Mouse (Mus musculus): ENCODE results near the gene Inhbe.

Inhbe gene

DNA sequence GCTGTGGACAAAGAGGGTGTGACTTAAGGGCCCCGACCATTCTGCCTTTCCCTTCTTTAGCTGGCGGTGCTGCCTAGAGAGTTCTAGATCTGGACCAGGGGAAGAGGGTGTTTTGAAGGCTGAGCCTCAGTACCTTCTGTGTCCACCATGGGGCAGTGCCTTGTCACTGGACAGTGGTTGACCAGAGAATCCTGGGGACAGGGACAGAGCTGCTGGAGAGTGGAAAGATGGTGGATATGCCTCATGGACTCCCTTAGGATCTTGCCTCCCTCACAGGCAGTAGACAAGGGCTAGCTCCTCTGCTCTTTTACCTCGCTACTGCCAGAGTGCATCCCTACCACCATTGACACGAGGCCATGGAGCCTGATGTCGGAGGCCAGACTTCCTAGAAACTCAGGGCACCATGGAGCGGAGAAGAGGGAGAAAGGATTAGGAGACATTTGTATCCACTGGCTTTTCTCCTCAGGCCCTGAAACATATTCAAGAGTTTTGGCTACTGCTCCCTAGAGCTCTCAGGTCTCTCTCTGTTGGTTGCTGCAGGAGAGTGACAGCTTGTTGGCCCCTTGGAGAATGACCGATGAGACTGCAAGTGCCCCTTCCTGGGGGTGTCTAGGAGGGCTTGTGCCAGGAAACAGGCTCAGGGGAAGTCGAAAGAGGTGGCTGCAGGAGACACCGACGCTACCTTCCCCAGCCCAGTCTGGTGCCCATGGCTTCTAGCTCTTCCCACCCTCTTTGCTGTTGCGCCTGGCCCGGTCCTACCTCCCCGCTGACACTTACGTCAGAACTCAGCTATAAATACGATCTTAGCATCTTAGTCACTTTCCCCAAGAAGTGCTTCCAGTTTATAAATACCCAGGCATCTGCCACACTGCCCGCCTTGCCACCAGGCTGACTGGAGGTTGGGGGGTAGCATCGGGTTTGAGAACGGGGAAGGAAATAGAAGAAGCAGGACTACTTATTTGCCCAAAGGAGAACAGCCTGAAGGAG lies at the start of gene Inhbe:
TSS of gene Inhbe (minus strand) at position 503 of the 987 bp plus-strand sequence.
- peak; percentile 29 for DNase-seq (ENCODE audit: low read depth)

DNA sequence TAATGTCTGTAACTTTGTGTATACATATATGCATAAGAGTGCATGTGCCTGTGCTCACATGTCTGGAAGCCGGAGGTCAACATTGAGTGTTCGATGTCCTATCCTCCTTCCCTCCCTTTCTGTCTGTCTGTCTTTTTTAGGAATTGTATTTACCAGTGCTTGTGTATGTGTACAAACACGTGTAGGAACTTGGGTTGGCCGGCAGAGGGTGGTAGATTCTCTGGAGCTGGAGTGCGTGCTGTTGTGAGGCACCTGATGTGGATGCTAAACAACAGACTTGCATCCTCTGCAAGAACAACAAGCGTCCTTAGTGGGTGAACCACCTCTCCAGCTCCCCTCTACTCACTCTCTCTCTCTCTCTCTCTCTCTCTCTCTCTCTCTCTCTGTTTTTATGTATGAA lies 37.6 kb upstream of the Inhbe start:
- DNase-seq (ENCODE audit: low read depth): no peak

DNA sequence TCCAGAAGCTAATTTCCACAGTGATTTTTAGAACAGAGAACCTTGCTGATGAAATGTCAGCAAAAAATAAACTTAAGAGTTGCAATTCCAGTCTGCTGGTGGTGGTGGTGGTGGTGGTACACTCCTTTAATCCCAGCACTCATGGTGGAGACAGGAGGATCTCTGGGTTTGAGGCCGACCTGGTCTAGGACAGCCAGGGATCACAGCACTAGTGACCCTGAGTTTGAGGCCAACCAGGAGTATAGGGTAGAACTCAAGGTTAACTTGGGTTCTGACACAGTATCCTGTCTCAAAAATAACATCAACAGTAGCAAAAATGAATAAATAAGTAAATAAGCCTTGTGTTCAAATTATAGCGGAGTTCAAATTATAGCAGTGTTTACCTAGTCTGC lies 27.5 kb upstream of the Inhbe start:
- DNase-seq (ENCODE audit: low read depth): no peak

DNA sequence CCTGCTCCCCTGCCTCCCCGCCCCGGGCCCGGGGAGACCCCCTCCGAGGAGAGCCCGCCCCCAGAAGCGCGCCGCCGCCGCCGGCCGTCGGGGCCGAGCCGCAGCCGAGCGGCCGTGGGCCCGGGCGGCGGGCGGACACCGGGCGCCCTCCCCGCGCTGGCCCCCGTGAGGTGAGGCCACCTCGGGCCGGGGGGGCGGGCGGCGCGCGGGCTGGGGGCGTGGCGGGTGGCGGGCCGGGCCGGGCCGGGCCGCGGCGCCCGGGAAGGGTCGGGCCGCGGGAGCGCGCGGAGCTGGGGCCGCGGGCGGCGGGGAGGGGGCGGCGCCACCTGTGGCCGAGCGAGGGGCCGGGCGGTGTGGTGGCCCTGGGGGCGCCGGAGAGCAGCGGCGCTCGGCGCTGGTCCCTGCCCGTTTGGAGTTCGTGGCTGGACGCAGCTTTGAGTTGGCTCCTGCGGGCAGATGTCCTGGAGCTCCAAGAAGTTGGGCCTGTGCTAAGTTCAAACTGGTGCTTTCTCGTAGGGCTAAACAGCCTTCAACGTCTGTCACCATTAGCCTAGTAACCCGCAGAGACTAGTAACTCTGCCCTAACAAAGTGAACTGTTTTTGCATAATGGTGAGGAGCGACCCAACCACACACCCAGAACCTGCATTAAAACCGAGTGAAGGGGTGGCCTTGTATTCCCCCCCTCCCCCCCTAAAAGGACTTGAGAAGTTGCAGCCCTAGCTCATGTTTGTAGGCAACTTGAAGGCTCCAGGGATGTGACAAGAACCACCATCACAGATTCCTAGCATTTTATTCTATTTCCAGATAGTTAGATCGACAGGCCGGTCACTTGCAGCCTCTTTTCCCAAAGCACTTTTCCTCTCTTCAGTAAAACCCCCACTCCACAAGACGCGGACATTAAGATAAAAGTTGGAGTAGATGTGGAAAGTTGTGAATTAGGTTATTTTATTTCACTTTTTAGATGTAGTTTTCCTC lies 26.8 kb upstream of the Inhbe start:
- peak; percentile 79 for DNase-seq (ENCODE audit: low read depth)

DNA sequence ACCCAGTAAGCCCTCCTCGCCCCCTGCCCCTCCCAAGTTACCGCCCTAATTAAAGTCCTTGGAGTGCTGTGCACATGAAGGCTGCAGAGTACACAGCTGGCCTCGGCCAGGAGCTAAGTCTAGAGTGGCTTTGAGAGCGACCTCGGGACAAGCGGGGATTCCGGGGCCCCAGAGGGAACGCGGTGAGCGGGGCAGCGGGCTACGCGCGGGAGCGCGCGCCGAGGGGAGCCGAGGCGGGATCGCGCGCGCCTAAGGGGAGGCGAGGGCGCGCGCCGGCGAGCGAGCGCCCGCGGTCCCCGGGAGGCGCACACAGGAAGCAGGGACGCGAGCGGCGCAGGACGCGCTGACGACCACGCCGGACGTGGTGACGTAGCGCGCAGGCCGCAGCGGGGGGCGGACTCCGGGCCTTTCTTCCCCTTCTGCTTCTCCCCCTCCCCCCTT lies 26.1 kb upstream of the Inhbe start, which contains the start of gene R3hdm2:
TSS of gene R3hdm2 (plus strand) at position 77 of the 441 bp plus-strand sequence.
- DNase-seq (ENCODE audit: low read depth): peak; percentile 98

DNA sequence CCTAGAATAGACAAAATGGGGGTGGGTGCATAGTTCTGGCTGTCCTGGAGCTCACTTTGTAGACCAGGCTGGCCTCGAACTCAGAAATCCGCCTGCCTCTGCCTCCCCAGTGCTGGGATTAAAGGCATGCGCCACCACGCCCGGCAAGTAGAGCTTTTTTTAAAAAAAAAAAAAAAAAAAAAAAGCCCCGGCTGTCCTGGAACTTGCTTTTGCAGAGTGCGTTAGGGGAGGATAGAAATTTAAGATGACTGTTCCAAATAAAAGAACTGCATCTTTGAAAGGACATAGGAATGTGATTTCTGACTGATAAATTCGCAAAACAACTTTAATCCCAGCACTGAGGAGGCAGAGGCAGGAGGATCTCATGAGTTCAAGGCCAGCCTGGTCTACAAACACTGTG lies 25.4 kb upstream of the Inhbe start:
- DNase-seq (ENCODE audit: low read depth): no peak

GRCm38 (mm10) chr10:127377700-127378099 lies 23.5 kb upstream of the Inhbe start:
- DNase-seq (ENCODE audit: low read depth): no peak

- no peak for DNase-seq (ENCODE audit: low read depth)
Measured at GRCm38 (mm10) chr10:127371023-127371422, 16.8 kb upstream of the Inhbe start.

DNA sequence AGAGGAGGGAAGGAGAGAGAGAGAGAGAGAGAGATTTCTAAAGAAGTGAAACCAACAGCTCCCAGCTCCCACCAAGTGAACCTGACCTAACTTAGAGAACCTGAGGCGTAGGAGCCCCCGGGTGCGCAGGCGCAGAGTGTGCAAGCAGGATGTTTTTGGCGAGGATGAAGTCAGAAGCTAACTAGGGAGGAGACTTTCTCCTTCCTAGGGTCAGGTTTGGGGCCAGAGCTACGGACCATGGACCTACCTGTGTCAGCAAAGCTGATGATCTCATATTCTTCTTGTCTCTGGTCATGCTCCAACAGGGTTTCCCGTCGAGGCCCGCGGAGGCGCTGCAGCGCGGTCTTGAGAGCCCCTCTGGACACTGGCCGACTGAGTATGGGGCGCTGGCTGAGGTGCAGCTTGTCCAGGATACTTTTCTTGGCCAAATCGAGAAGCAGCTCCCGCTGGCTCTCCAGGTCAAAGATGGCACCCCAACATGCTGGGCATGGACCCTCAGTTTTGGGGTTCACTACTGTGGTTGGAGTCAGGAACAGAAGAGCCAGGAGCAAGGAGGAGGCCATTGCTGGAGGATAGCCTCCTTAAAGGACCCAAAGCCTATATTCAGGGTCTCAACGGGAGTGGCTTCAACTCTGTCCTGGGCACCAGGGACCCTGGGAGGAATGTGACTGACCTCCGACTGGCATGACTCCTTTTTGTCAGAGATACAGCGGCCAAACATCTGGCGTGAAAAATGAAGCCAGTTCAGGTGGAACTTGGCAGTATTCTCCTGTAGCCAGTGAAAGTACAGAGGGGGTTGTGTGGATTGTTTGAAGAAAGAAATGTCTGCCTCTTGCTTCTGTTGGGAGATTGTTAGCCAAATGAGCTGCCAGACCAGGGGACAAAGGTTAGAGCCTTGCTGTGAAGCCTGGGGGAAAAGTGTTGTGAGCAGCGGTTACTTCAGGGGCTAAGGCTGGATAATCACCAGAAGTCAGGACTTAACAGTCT lies 15.9 kb upstream of the Inhbe start, which contains the start of gene Inhbc:
TSS of gene Inhbc (minus strand) at position 598 of the 987 bp plus-strand sequence.
- DNase-seq (ENCODE audit: low read depth): no peak

- DNase-seq (ENCODE audit: low read depth): no peak
Measured at GRCm38 (mm10) chr10:127368273-127368672, 14.1 kb upstream of the Inhbe start.

DNA sequence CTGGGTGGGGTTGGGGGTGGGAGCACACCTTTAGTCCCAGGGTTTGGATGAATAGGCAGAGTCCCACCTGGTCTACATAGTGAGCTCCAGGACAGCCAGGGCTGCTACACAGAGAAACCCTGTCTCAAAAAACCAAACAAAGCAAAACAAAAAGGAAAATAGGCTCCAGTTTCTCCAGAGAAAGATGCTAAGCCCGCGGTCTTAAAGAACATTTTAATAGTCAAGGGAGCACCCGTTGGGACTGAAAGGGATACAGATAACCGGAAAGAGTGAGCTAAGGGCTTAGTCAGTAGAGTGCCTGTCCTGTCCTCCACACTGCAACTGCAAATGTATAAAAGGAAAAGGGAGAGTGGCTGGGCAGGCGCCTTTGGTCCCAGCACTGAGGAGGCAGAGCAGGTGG lies 12.9 kb upstream of the Inhbe start:
- no peak for DNase-seq (ENCODE audit: low read depth)

DNA sequence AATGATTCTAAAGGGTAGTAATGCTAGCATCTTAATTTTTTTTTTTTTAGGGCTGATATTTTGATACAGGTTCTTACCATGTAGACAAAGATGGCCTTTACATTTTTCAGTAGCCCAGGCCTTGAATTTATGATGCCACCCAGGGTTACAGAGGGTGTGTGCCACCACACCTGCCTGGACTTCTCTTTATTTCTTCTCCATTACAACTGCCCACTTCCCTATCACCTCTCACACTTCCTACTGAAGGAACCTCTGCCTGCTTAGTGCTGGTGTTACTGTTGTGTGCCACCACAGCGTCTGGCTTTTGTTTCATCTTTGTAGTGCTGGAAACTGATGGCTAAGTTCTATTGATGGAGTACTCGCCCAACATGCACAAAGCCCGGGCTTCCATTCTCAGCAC lies 6.5 kb upstream of the Inhbe start:
- DNase-seq (ENCODE audit: low read depth): no peak

DNA sequence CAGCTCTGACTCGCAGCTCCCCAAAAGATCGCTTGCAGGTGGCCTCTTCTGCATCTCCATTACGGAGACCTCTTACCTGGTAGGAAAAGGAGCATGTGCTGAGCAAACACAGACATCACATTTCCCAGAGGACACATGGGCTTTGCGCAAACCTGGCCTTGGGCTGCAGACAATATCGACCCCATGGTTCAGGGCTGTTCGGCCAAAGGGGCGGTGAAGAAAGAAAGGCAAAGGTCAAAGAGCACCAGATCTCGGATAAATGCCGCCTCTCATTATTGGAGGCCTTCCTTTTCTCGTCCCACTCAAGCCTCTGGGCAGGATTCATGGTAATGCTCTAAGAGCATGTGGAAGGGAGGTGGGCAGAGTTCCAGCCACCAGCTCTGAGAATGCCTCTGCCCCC lies 1.1 kb upstream of the Inhbe start:
- no peak for DNase-seq (ENCODE audit: low read depth)

GRCm38 (mm10) chr10:127352766-127353165 lies 1.4 kb downstream of the Inhbe start:
- DNase-seq (ENCODE audit: low read depth): no peak

- DNase-seq (ENCODE audit: low read depth): no peak
Measured at GRCm38 (mm10) chr10:127352187-127352586, 2.0 kb downstream of the Inhbe start.

GRCm38 (mm10) chr10:127351719-127352118 lies 2.5 kb downstream of the Inhbe start:
- no peak for DNase-seq (ENCODE audit: low read depth)

DNA sequence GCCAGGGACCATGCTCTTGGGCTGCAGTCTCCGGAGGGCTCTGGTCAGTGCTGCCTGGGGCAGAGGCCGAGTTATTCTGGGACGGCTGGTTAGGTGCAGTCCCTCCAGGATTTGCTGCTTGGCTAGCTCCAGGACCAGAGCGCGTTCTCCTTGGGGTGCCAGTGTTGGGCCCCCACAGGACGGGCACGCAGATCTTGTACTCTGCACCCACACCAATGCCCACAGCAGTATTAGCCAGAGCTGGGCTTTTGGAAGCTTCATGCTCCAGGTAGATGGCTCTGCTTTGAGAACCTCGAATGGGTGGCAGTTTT lies 3.0 kb downstream of the Inhbe start:
- DNase-seq (ENCODE audit: low read depth): no peak

DNA sequence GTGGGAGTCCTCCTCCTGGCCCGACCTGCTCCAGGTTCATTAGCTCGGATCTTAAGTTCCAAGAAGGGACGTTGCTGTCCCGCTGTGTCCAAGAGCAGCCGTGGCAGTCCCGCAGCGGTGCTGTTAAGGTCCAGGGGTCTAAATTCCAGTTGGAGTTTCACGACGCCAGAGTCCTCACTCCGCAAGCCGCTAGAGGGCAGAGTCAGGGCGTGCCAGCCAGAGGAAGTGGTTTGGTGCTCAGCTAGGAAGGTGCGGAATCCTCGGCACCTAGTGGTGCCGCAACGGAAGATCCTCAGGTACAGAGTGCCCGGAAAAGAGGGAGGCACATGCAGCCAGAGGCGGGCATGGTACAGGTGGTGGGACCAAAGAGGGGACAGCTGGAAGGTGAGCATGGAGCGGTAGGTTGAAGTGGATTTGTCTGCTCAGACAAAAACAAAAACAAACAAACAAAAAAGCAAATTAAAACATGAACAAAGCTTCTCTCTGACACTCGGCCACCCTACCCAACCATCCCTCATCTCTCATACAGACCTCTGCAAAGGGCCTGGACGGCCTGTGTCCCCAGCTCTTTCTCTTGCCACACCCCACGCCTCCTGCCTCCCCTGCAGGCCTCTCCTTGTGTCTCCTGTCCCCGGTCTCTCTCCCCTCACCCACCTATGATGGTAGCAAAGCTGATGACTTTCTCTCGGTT lies 3.5 kb downstream of the Inhbe start:
- DNase-seq (ENCODE audit: low read depth): peak; percentile 63

DNA sequence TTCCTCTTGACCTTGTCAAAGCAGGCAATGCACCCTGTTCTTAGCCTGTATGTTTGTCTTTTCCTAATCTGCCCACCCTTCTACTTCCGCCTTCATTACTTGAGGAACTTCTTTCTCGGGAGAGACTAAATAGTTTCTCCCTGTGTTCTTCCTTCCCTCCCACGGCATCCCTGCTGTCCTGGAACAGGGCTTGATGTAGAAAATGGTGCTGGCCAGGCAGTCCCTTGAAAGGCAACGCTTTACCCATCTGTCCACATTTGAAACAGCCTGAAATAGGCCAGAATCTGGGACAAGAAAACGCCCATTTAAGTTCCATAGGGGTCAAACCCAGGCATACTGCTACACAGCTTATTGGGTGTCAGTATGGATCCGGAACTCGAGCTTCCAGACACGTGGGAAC lies 4.4 kb downstream of the Inhbe start:
- DNase-seq (ENCODE audit: low read depth): no peak

DNA sequence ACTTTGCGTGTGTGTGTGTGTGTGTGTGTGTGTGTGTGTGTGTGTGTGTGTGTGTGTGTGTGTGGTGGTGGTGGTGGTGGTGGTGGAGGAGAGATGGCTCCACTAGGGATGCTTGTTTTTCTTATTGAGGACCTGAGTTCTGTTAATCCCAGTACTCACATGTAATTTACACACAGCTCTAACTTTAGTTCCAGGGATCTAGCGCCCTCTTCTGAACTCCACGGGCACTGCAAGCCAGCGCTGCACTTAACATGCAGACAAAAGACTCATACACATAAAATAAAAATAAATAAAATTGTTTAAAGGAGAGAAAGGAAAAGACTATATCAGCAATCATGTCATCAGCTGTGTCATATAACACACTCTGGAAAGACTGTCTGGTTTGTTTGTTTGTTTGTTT lies 5.3 kb downstream of the Inhbe start:
- DNase-seq (ENCODE audit: low read depth): peak; percentile 35

DNA sequence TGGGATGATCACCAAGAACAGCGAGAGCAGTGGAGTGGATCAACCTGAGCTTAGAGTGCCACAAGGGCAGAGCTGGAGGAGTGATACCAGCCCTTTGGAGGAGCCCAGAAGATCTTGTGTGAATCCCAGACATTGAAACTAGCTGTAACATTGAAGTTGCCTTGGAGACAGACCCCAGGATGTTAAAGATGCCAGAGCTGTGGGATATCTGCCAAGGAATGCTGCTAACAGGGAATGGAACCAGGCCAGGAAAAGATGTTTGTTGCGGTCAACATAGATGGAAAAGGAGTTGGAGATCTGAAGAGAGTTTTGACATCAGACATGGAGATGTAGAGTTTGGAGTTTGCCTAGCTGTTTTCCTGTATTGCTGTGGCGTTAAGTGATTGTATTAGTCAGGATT lies 8.0 kb downstream of the Inhbe start:
- DNase-seq (ENCODE audit: low read depth): peak; percentile 46
